Mouse (Mus musculus) G1E (cell line): ENCODE data around the gene Wdr54.

Experiments
- CTCF ChIP-seq: IDR thresholded peaks from 2 replicates; pipeline ENCODE4 v1.5.1; 2012; ENCODE audit warnings: low read depth, low read length, inconsistent platforms, mixed read lengths
- TAL1 ChIP-seq: conservative IDR thresholded peaks from 2 replicates; pipeline ENCODE4 v1.6.1; 2012; ENCODE audit warnings: low read depth, low read length, inconsistent platforms, mixed read lengths

- TF ChIP-seq CTCF (peak; percentile 31; the same call in 1 of the 2 replicates), TAL1 (no peak)
Measured at GRCm38 (mm10) chr6:83127419-83127818, 28.8 kb downstream of the Wdr54 start.
